Mouse (Mus musculus): ENCODE measurements around the gene Aqp1.

Gene Aqp1

DNA sequence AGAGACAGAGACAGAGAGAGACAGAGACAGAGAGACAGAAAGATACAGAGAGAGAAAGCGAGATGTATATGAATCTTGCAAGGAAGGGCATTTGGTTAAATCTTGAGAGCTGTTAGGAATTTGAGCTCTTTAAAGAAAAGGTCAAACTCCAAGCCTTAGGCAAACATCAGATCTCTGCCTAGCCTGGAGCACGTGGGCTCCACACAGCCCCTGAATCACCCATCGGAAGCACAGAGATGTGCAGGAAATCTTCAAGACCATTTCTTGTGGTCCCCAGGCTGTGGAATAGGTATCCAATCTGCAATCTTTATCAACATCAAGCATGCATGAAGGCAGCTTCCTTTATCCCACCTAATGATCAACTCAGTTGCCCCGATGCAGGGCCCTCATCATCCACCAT lies 41.2 kb downstream of the Aqp1 start:
- Histone ChIP-seq H3K9me3 (ENCODE audit: low read length) (no peaks in the 10 kb centered on the region), H3K4me1 (replicated peaks; ENCODE audit: low read depth, low read length) (peaks cover 5% of the 10 kb centered on the region; the same call in 1 of the 2 replicates), H3K4me3 (replicated peaks; ENCODE audit: low read length) (no peak overlapping the region), H3K27me3 (ENCODE audit: insufficient read depth, low read length) (no peaks in the 10 kb centered on the region), H3K36me3 (ENCODE audit: insufficient read depth, low read length) (no peaks in the 10 kb centered on the region)
- TF ChIP-seq CTCF (conservative IDR thresholded peaks at IDR 0.05; ENCODE audit: low read length) (no peak), POU5F1 (IDR thresholded peaks at IDR 0.05; ENCODE audit: borderline replicate concordance, low read length) (no peak), NANOG (IDR thresholded peaks at IDR 0.05; ENCODE audit: borderline replicate concordance, low read length) (no peak)

DNA sequence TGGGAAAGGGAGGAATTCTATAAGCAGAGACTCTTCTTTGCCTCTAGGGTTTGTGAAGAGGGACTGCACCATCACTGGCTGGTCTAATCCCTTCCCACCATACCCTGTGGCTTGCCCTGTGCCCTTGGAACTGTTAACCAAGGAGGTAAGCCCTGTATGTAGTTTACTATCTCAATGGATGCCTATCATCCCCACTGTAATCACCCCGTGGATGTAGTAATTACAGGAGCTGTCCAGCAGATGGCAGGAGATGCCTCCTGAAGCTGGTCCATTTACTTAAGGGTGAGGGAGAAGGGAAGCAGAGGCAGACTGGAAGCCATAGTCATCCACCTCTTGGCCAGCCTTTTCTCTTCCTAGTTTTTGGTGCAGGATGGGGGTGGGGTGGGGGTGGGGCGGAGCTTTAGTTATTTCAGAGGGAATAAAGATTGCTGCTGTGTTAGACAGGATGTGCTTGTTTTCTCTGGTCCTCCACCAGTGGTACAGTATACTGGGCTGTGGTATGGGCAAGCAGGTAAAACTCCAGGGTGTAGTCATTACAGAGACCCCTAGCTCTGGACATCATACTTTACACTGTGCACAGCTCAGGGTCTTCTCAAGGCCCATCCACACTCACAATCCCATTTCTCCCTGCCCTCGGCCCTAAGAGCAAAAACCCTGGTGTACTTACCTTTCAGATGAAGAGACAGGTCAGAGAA lies 43.6 kb downstream of the Aqp1 start:
- TF ChIP-seq CTCF (conservative IDR thresholded peaks at IDR 0.05; ENCODE audit: low read length) (peak; percentile 79), NANOG (IDR thresholded peaks at IDR 0.05; ENCODE audit: borderline replicate concordance, low read length) (no peak), POU5F1 (IDR thresholded peaks at IDR 0.05; ENCODE audit: borderline replicate concordance, low read length) (no peak)
- Histone ChIP-seq H3K27me3 (ENCODE audit: insufficient read depth, low read length) (no peaks in the 10 kb centered on the region), H3K9me3 (ENCODE audit: low read length) (peaks cover 20% of the 10 kb centered on the region), H3K4me3 (replicated peaks; ENCODE audit: low read length) (no peak overlapping the region), H3K36me3 (ENCODE audit: insufficient read depth, low read length) (no peaks in the 10 kb centered on the region), H3K4me1 (replicated peaks; ENCODE audit: low read depth, low read length) (peaks cover 5% of the 10 kb centered on the region; the same call in 1 of the 2 replicates)

DNA sequence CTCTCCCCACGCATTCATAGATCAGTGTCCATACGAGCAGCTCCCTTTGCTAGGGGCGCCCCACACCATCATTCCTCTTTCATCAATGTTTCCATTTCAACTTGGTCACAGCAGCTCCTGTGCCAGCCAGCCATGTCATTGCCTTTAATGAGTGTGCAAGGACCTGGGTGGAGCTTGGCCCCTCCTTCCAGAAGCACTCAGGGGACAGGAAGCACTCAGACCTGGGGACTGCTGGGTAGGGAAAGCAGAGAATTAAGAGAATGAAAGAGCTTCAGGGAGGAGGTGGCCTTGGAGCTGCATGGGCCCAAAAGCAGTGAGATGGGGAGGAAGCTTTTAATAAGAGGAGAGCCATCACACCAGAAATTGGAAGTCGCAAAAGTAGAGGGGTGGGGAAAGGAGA lies 45.7 kb downstream of the Aqp1 start:
- H3K9me3 ChIP-seq (ENCODE audit: low read length) = peaks cover 21% of the 10 kb centered on the region
- no peaks in the 10 kb centered on the region for H3K36me3 ChIP-seq (ENCODE audit: insufficient read depth, low read length)
- H3K27me3 ChIP-seq (ENCODE audit: insufficient read depth, low read length) = no peaks in the 10 kb centered on the region
- TF ChIP-seq CTCF (conservative IDR thresholded peaks at IDR 0.05; ENCODE audit: low read length) (no peak), NANOG (IDR thresholded peaks at IDR 0.05; ENCODE audit: borderline replicate concordance, low read length) (no peak), POU5F1 (IDR thresholded peaks at IDR 0.05; ENCODE audit: borderline replicate concordance, low read length) (no peak)
- no peak overlapping the region for H3K4me3 ChIP-seq (replicated peaks; ENCODE audit: low read length)
- peaks cover 5% of the 10 kb centered on the region; the same call in 1 of the 2 replicates for H3K4me1 ChIP-seq (replicated peaks; ENCODE audit: low read depth, low read length)

DNA sequence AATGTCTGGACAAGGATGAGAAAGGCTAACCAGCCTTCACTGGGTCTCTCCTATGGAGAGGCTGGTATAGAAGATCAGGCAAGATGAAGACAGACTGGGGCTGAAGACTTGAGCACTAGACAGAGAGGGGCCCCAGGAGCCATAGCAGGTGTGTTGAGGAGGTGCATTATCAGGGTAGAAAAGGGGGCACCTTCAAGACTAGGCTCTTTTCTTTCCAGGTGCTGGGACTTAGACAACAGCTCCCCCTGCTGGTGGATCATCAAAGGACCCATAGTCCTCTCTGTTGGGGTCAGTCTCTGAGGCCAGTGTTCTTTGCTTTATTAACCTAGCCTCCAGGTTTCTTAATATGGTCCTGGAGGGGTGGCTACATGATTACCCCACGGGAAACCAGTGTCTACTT lies 47.7 kb downstream of the Aqp1 start:
- H3K9me3 ChIP-seq (ENCODE audit: low read length) = peaks cover 21% of the 10 kb centered on the region
- H3K27me3 ChIP-seq (ENCODE audit: insufficient read depth, low read length) = no peaks in the 10 kb centered on the region
- H3K36me3 ChIP-seq (ENCODE audit: insufficient read depth, low read length) = no peaks in the 10 kb centered on the region
- H3K4me3 ChIP-seq (replicated peaks; ENCODE audit: low read length) = no peak overlapping the region
- TF ChIP-seq NANOG (IDR thresholded peaks at IDR 0.05; ENCODE audit: borderline replicate concordance, low read length) = no peak
- peak; percentile 45 for TF ChIP-seq CTCF (conservative IDR thresholded peaks at IDR 0.05; ENCODE audit: low read length)
- H3K4me1 ChIP-seq (replicated peaks; ENCODE audit: low read depth, low read length) = peaks cover 8% of the 10 kb centered on the region

DNA sequence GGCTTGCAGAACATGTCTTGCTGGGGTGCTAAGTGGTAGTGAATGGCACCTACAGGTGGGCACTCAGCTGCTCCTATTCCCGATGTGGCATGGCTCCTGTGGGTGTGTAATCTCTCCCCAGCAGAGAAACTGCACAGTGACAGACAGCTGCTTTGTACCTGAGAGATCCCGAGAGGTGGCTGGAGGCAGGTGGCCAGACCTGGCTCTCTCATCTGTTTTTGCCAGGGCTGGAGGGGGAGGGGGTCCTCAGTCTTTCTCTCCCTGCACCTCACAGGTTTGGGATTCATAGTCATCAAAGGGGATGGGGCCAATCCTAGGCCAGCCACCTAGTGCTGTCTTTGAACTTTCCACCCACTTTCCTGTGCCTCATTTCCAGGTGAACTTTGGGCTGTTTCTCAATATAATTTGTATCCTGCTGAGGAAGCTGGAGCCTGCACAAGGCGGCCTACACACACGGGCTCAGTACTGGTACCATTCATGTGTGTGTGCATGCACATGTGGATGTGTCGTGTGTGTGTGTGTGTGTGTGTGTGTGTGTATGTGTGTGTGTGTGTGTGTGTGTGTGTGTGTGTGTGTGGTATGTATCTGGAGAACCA lies 48.2 kb downstream of the Aqp1 start:
- no peak overlapping the region for H3K4me3 ChIP-seq (replicated peaks; ENCODE audit: low read length)
- peaks cover 9% of the 10 kb centered on the region for H3K4me1 ChIP-seq (replicated peaks; ENCODE audit: low read depth, low read length)
- TF ChIP-seq CTCF (conservative IDR thresholded peaks at IDR 0.05; ENCODE audit: low read length) (no peak), NANOG (IDR thresholded peaks at IDR 0.05; ENCODE audit: borderline replicate concordance, low read length) (no peak), POU5F1 (IDR thresholded peaks at IDR 0.05; ENCODE audit: borderline replicate concordance, low read length) (no peak)
- H3K27me3 ChIP-seq (ENCODE audit: insufficient read depth, low read length) = no peaks in the 10 kb centered on the region
- H3K9me3 ChIP-seq (ENCODE audit: low read length) = peaks cover 21% of the 10 kb centered on the region
- no peaks in the 10 kb centered on the region for H3K36me3 ChIP-seq (ENCODE audit: insufficient read depth, low read length)

DNA sequence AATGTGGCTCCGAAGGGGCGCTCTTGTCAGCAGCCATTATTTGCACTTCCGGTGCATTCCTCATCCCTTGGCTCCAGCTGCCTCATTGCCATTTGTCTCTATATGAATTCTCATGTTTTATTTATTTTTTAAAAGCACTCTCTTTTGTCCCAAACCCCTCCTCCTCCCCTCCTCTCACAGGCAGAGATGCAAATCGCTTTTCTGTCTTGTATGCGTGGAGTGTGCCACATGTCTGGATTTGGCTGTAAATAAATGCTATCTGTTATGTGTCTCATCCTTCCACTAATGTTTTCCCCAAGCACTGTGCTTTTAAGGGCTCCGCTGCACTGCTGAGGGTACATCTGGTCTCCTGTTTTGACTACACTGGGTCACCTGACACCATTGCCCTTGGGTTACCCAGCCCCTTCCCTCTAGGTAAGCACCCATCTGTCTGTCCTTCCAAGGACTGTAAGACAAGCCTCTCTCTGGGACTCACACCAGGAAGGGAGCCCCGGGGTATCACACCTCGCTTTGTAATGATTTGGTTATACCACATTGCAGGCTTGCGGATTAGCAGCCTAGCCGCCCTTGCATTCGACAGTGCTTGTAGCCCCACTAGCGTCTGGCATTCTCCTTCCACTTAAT lies 52.4 kb downstream of the Aqp1 start:
- Histone ChIP-seq H3K9me3 (ENCODE audit: low read length) (peaks cover 13% of the 10 kb centered on the region), H3K4me3 (replicated peaks; ENCODE audit: low read length) (no peak overlapping the region), H3K27me3 (ENCODE audit: insufficient read depth, low read length) (no peaks in the 10 kb centered on the region), H3K4me1 (replicated peaks; ENCODE audit: low read depth, low read length) (peaks cover 4% of the 10 kb centered on the region), H3K36me3 (ENCODE audit: insufficient read depth, low read length) (no peaks in the 10 kb centered on the region)
- TF ChIP-seq NANOG (IDR thresholded peaks at IDR 0.05; ENCODE audit: borderline replicate concordance, low read length) = no peak
- TF ChIP-seq CTCF (conservative IDR thresholded peaks at IDR 0.05; ENCODE audit: low read length) = no peak
- TF ChIP-seq POU5F1 (IDR thresholded peaks at IDR 0.05; ENCODE audit: borderline replicate concordance, low read length) = no peak

DNA sequence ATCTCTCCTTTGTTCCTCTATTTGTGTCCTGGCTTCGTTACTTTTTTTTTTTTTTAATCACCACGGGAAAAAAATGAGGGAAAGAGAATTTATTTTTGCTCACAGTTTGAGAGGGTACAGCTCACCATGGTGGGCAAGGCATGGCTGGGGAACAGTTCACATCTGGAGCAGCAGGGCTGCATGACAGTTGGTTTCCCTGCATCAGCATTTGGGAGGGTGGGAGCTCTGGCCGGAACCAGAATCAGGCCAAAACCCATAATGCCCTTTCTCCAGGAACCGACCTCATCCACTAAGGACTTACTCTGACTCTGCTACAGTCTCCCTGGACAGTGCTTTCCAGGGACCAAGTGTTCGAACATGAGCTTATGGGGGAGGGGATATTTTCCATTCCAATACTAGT lies 53.1 kb downstream of the Aqp1 start:
- Histone ChIP-seq H3K4me3 (replicated peaks; ENCODE audit: low read length) (no peak overlapping the region), H3K27me3 (ENCODE audit: insufficient read depth, low read length) (no peaks in the 10 kb centered on the region), H3K9me3 (ENCODE audit: low read length) (peaks cover 6% of the 10 kb centered on the region; the same call in 1 of the 2 replicates), H3K4me1 (replicated peaks; ENCODE audit: low read depth, low read length) (peaks cover 4% of the 10 kb centered on the region), H3K36me3 (ENCODE audit: insufficient read depth, low read length) (no peaks in the 10 kb centered on the region)
- TF ChIP-seq POU5F1 (IDR thresholded peaks at IDR 0.05; ENCODE audit: borderline replicate concordance, low read length) (no peak), NANOG (IDR thresholded peaks at IDR 0.05; ENCODE audit: borderline replicate concordance, low read length) (no peak), CTCF (conservative IDR thresholded peaks at IDR 0.05; ENCODE audit: low read length) (no peak)

DNA sequence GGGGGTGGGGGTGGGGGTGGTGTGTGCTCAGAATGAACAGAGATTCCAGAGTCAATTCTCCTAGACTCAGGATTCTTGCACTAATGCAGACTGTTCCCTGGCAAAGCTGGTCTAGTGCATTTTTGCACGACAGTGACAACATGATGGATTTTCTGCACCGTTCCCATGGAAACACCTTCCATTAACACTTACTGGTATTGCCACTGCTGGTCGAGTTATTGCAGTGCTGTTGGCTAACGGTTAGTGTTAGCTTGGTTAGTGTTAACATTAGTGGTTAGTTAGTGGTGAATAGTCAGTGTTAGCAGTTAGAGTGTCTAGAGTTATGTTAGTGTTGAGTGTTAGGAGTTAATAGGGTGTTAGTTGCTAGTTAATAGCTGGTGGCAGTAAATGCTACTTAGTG lies 55.6 kb downstream of the Aqp1 start:
- H3K4me1 ChIP-seq (replicated peaks; ENCODE audit: low read depth, low read length) = peaks cover 4% of the 10 kb centered on the region
- H3K4me3 ChIP-seq (replicated peaks; ENCODE audit: low read length) = no peak overlapping the region
- TF ChIP-seq CTCF (conservative IDR thresholded peaks at IDR 0.05; ENCODE audit: low read length) = no peak
- TF ChIP-seq POU5F1 (IDR thresholded peaks at IDR 0.05; ENCODE audit: borderline replicate concordance, low read length) = no peak
- no peak for TF ChIP-seq NANOG (IDR thresholded peaks at IDR 0.05; ENCODE audit: borderline replicate concordance, low read length)
- H3K9me3 ChIP-seq (ENCODE audit: low read length) = no peaks in the 10 kb centered on the region
- peaks cover 4% of the 10 kb centered on the region; the same call in 1 of the 2 replicates for H3K27me3 ChIP-seq (ENCODE audit: insufficient read depth, low read length)
- H3K36me3 ChIP-seq (ENCODE audit: insufficient read depth, low read length) = no peaks in the 10 kb centered on the region
